Mouse (Mus musculus) midbrain, embryonic 16.5 days (tissue): Measurements from ENCODE around the gene Ifrd1. TPM values are rescaled to one million over a fixed set of nuclear protein-coding genes. Genes with fewer than 3 reads are reported as not detected.
"Not testable (repeated sequence)": the region's sequence is repeated elsewhere in the genome, so short reads cannot be mapped to it uniquely, and the experiment has no call there.

Source experiments
- ATAC-seq: fragments of 200-750 bp; cut with Nextera tagmentation; 2 replicates; pipeline ENCODE4 v1.8.0; 2017; ENCODE audit warnings: moderate TSS enrichment
- H3K27ac ChIP-seq: fragments of 300-500 bp; sonication (generic); 2 replicates; pipeline ENCODE4 v1.5.1; 2014; ENCODE audit warnings: mild to moderate bottlenecking, low read length, mixed read lengths
- H3K27me3 ChIP-seq: fragments of 300-500 bp; sonication (generic); 2 replicates; pipeline ENCODE4 v1.6.1; 2014; ENCODE audit warnings: low read depth, low read length, mixed read lengths; ENCODE audit not compliant: control insufficient read depth, insufficient read depth
- H3K36me3 ChIP-seq: fragments of 300-500 bp; sonication (generic); 2 replicates; pipeline ENCODE4 v1.6.1; 2014; ENCODE audit warnings: mild to moderate bottlenecking, low read length, moderate library complexity, mixed read lengths; ENCODE audit not compliant: control insufficient read depth, insufficient read depth
- H3K4me1 ChIP-seq: fragments of 300-500 bp; sonication (generic); 2 replicates; pipeline ENCODE4 v1.6.1; 2014; ENCODE audit warnings: mild to moderate bottlenecking, low read length, mixed read lengths; ENCODE audit not compliant: control insufficient read depth, insufficient read depth
- H3K4me2 ChIP-seq: fragments of 300-500 bp; sonication (generic); 2 replicates; pipeline ENCODE4 v1.6.1; 2014; ENCODE audit warnings: mild to moderate bottlenecking, low read length, mixed read lengths
- H3K4me3 ChIP-seq: fragments of 300-500 bp; sonication (generic); 2 replicates; pipeline ENCODE4 v1.5.1; 2014; ENCODE audit warnings: low read depth, mild to moderate bottlenecking, low read length, moderate library complexity, mixed read lengths
- H3K9ac ChIP-seq: fragments of 300-500 bp; sonication (generic); 2 replicates; pipeline ENCODE4 v1.6.1; 2014; ENCODE audit warnings: low read depth, low read length, mixed read lengths
- H3K9me3 ChIP-seq: fragments of 300-500 bp; sonication (generic); replicated peaks from 2 replicates; pipeline ENCODE4 v1.6.1; 2014; ENCODE audit warnings: mild to moderate bottlenecking, low read length, mixed read lengths; ENCODE audit not compliant: control insufficient read depth, poor library complexity, severe bottlenecking
- WGBS: fragments of 180-500 bp; shearing (Covaris S2); extraction: QIAGEN DNeasy Blood & Tissue Kit; methylation state at CpG from one replicate; pipeline ENCODE4 v1.1.7; 2014; 5-methylcytosine and 5-hydroxymethylcytosine counted together
- polyA plus RNA-seq: library from polyadenylated mRNA; unstranded; fragments of >200 nt; fragmentation: Nextera tagmentation; extraction: Ambion mirVana; gene quantifications from 2 replicates; pipeline ENCODE4 v1.2.1, GENCODE M21; 2015

The Ifrd1 gene
- polyA plus RNA-seq, 1 experiment from 2014 or later, result 181 TPM

- H3K9ac ChIP-seq, result no peak overlapping the region
- ATAC-seq, result no peak
- no peaks in the 10 kb centered on the region for H3K27me3 ChIP-seq
- H3K9me3 ChIP-seq, result no peaks in the 10 kb centered on the region
- no peak overlapping the region for H3K4me2 ChIP-seq
- H3K4me3 ChIP-seq, result no peak overlapping the region
- H3K27ac ChIP-seq, result no peak overlapping the region
- WGBS, result 84% methylated on average over 9 of the region's 9 CpGs
- H3K4me1 ChIP-seq, result no peaks in the 10 kb centered on the region
- H3K36me3 ChIP-seq, result no peaks in the 10 kb centered on the region
Observed at GRCm38 (mm10) chr12:40198427-40198826, 49.9 kb downstream of the Ifrd1 start.

DNA sequence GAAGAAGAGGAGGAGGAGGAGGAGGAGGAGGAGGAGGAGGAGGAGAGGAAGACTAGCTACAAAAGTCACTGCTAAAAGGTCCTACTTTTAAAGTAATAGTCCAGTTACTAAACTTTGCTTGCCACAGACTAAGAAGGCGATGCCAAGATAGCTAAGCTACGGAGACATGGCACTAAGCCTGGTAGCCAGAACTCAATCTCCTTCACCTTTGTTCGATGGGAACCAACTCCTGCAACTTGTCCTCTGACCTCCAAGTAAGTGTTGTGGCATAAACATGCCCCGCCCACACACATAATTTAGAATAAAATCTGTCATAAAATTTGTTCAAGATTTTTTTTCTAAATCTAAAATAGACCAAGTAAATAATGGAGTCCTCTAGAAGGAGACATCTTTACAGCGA lies 50.3 kb downstream of the Ifrd1 start:
- Histone ChIP-seq H3K9ac (no peak overlapping the region), H3K36me3 (no peaks in the 10 kb centered on the region), H3K4me2 (no peak overlapping the region), H3K27ac (no peak overlapping the region), H3K9me3 (no peaks in the 10 kb centered on the region), H3K4me1 (no peaks in the 10 kb centered on the region), H3K27me3 (no peaks in the 10 kb centered on the region), H3K4me3 (no peak overlapping the region)
- ATAC-seq, result no peak
- 95% methylated on average over 5 of the region's 5 CpGs for WGBS

DNA sequence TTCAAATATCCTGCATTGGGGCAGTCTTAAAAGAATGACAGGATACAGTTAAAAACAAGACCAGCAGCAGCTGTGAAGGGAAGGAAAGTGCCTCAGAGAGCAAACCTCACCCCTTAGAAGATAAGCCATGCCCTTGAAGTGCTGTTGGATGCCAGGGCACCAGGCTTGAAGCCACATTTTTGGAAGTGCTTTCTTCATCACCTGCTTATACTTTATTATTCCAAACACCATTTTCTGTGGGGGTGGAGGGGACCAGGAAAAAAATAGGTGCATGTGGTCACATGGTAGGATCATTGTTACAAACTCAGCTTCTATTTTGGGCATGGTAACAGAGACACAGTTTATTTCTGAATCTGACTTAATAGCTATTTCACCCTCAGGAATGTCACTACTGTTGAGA lies 50.8 kb downstream of the Ifrd1 start:
- H3K4me3 ChIP-seq, result no peak overlapping the region
- no peaks in the 10 kb centered on the region for H3K9me3 ChIP-seq
- no peak overlapping the region for H3K4me2 ChIP-seq
- no peaks in the 10 kb centered on the region for H3K27me3 ChIP-seq
- no peak overlapping the region for H3K27ac ChIP-seq
- H3K9ac ChIP-seq, result no peak overlapping the region
- no peak for ATAC-seq
- H3K36me3 ChIP-seq, result no peaks in the 10 kb centered on the region
- no peaks in the 10 kb centered on the region for H3K4me1 ChIP-seq

DNA sequence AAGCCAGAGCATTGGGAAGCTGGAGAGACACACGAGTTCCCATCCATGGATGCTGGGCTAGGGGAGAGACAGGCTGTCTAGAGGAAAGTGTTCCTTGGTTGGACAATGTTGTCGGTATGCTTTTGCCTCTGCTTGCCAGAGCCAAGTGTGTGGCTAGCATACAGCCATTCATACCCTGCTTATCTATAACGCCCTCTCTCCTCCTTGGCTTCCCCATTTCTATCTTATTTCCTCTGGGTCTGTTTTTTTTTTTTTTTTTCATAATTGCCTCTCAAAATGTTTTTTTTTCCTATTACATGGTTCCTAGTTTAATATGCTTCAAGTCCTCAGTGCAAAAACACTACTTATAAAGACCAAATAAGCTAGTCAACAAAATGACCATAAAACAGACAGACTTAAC lies 62.8 kb downstream of the Ifrd1 start:
- no peak overlapping the region for H3K4me3 ChIP-seq
- H3K4me1 ChIP-seq, result no peaks in the 10 kb centered on the region
- 96% methylated on average over 3 of the region's 3 CpGs for WGBS
- no peaks in the 10 kb centered on the region for H3K27me3 ChIP-seq
- no peak overlapping the region for H3K9ac ChIP-seq
- 0 out of 2 replicates have a peak, but pooled peaks cover 3% of the 10 kb centered on the region for H3K9me3 ChIP-seq
- no peak overlapping the region for H3K4me2 ChIP-seq
- no peaks in the 10 kb centered on the region for H3K36me3 ChIP-seq
- H3K27ac ChIP-seq, result no peak overlapping the region
- ATAC-seq, result no peak

DNA sequence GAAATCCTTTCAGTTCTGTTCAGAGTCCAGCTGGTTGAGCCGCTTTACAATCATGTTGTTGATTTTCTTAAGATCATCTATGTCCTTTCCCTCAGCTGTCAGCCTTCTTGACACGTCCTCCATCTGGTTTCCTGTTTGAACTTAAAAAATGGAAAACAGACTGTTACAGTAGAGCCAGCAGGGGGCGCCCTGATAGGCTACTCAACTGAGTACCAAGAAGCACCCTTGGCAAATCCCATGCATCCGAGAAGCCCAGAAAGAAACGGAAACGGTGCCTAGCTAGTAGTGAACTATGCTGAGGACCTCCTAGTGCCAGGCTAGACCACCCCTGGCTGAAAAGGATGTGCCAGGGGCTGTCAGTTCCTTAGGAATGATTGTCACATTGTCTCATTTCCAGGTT lies 71.2 kb downstream of the Ifrd1 start:
- H3K9me3 ChIP-seq, result 0 out of 2 replicates have a peak, but pooled peaks cover 3% of the 10 kb centered on the region
- no peak overlapping the region for H3K27ac ChIP-seq
- no peaks in the 10 kb centered on the region for H3K27me3 ChIP-seq
- H3K4me2 ChIP-seq, result no peak overlapping the region
- H3K4me3 ChIP-seq, result no peak overlapping the region
- no peaks in the 10 kb centered on the region for H3K4me1 ChIP-seq
- WGBS, result 65% methylated on average over 6 of the region's 6 CpGs
- ATAC-seq, result no peak
- H3K9ac ChIP-seq, result no peak overlapping the region
- H3K36me3 ChIP-seq, result no peaks in the 10 kb centered on the region

GRCm38 (mm10) chr12:40176158-40176557 lies 72.1 kb downstream of the Ifrd1 start:
- Histone ChIP-seq H3K4me1 (no peaks in the 10 kb centered on the region), H3K4me3 (no peak overlapping the region), H3K27me3 (no peaks in the 10 kb centered on the region), H3K27ac (no peak overlapping the region), H3K9me3 (0 out of 2 replicates have a peak, but pooled peaks cover 3% of the 10 kb centered on the region), H3K36me3 (no peaks in the 10 kb centered on the region), H3K4me2 (no peak overlapping the region), H3K9ac (no peak overlapping the region)
- WGBS, result 75% methylated on average over 2 of the region's 2 CpGs
- ATAC-seq, result no peak

- H3K27me3 ChIP-seq, H3K4me3 ChIP-seq, H3K9ac ChIP-seq, H3K4me2 ChIP-seq, H3K4me1 ChIP-seq, H3K27ac ChIP-seq, ATAC-seq, H3K36me3 ChIP-seq, H3K9me3 ChIP-seq: not testable (repeated sequence)
- WGBS, result 60% methylated on average over 1 of the region's 1 CpGs
Observed at GRCm38 (mm10) chr12:40175171-40175570, 73.1 kb downstream of the Ifrd1 start.

DNA sequence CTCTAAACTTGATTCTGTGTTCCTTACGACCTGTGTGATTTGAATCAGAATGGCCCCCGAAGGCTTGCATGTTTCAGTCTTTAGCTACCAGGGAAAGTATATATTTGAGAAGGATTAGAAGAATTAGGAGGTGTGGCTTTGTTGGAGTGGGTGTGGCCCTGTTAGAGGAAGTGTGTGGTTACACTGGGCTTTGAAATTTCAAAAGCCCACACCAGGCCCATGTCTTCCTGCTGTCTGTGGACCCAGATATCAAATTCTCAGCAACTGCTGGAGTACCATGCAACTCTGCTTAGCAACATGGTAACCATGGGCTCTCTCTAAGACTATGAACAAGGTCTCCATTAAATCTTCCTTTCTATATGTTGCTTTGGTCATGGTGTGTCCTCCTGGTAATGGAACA lies 76.7 kb downstream of the Ifrd1 start:
- 93% methylated on average over 2 of the region's 2 CpGs for WGBS
- Histone ChIP-seq H3K4me2 (no peak overlapping the region), H3K27me3 (no peaks in the 10 kb centered on the region), H3K27ac (no peak overlapping the region), H3K9ac (no peak overlapping the region), H3K4me1 (no peaks in the 10 kb centered on the region), H3K4me3 (no peak overlapping the region), H3K9me3 (no peaks in the 10 kb centered on the region), H3K36me3 (no peaks in the 10 kb centered on the region)
- ATAC-seq, result no peak

DNA sequence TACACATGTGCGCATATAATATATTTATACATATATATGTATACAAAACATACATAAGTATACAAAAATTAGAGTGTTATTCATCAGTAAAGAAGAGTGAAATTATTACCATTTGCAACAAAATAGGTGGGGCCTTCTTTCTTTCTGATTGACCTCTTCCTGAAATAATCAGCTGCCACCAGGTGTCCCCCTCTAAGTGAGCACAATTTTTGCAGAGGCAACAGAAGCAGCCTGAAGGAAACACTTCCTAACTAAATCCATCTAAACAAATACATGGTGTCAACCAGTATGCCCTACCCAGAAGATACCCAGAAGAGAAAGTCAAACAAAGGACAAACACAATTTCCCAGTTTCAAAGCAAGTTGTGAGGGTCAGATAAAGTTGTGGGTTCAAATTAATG lies 78.6 kb downstream of the Ifrd1 start:
- Histone ChIP-seq H3K4me1 (no peaks in the 10 kb centered on the region), H3K4me2 (no peak overlapping the region), H3K4me3 (no peak overlapping the region), H3K9me3 (no peaks in the 10 kb centered on the region), H3K9ac (no peak overlapping the region), H3K27me3 (no peaks in the 10 kb centered on the region), H3K36me3 (no peaks in the 10 kb centered on the region), H3K27ac (no peak overlapping the region)
- ATAC-seq, result no peak
- 97% methylated on average over 1 of the region's 1 CpGs for WGBS

DNA sequence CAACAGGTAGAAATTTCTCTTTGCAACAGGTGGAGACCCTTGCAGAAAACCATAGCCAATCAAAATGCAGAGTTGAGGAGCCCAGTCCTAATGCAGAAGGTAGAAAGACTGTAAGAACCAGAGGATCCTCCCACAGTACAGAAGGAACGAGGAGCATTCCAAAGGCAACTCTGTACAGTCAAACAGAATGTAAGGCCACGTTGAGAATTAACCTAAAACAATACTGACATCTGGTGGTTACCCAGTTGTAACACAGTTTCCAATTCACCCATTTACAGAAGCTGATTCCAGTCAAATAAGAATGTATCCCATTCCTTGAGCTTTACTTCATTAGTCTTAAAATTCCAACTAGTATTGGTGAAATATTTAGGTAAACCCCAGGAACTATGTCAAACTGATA lies 83.7 kb downstream of the Ifrd1 start:
- WGBS, result 8% methylated on average over 2 of the region's 2 CpGs
- no peak overlapping the region for H3K4me3 ChIP-seq

More for the DNA sequence above, 83.7 kb downstream of the Ifrd1 start:
- no peaks in the 10 kb centered on the region for H3K4me1 ChIP-seq
- H3K4me2 ChIP-seq, result no peak overlapping the region
- no peak overlapping the region for H3K27ac ChIP-seq
- H3K9me3 ChIP-seq, result no peaks in the 10 kb centered on the region
- no peaks in the 10 kb centered on the region for H3K27me3 ChIP-seq
- no peaks in the 10 kb centered on the region for H3K36me3 ChIP-seq
- ATAC-seq, result peak; percentile 80
- H3K9ac ChIP-seq, result no peak overlapping the region
